Mouse (Mus musculus) embryonic facial prominence, embryonic 10.5 days (tissue): ENCODE data around the gene Pofut1. TPM values are rescaled to one million over a fixed set of nuclear protein-coding genes. Genes with fewer than 3 reads are reported as not detected.
A peak's percentile ranks its signal among the peaks of the same experiment; 100 is the strongest.

Experiments
- DNase-seq: peaks from one replicate; pipeline ENCODE4 v3.0.0-alpha.2; 2017; ENCODE audit warnings: low spot score
- H3K27ac ChIP-seq: fragments of 300-500 bp; sonication (generic); replicated peaks from 2 replicates; pipeline ENCODE4 v1.5.1; 2016; ENCODE audit warnings: mild to moderate bottlenecking
- H3K27me3 ChIP-seq: fragments of 300-500 bp; sonication (generic); replicated peaks from 2 replicates; pipeline ENCODE4 v1.6.1; 2016; ENCODE audit warnings: low read depth, mild to moderate bottlenecking; ENCODE audit not compliant: poor library complexity, severe bottlenecking
- H3K36me3 ChIP-seq: fragments of 300-500 bp; sonication (generic); replicated peaks from 2 replicates; pipeline ENCODE4 v1.6.1; 2016; ENCODE audit warnings: mild to moderate bottlenecking, moderate library complexity
- H3K4me1 ChIP-seq: fragments of 300-500 bp; sonication (generic); 2 replicates; pipeline ENCODE4 v1.6.1; 2016
- H3K4me3 ChIP-seq: fragments of 300-500 bp; sonication (generic); 2 replicates; pipeline ENCODE4 v1.5.1; 2016; ENCODE audit warnings: mild to moderate bottlenecking, moderate library complexity
- H3K9me3 ChIP-seq: fragments of 300-500 bp; sonication (generic); 2 replicates; pipeline ENCODE4 v1.6.1; 2016; ENCODE audit warnings: mild to moderate bottlenecking
- WGBS: fragments of 180-500 bp; shearing (Covaris S2); methylation state at CpG from one replicate; pipeline ENCODE4 v1.1.7; 2016; 5-methylcytosine and 5-hydroxymethylcytosine counted together
- polyA plus RNA-seq: library from polyadenylated mRNA; unstranded; fragments of >200 nt; fragmentation: Nextera tagmentation; extraction: Ambion mirVana; gene quantifications from 2 replicates; pipeline ENCODE4 v1.2.1, GENCODE M21; 2016

The Pofut1 gene
- polyA plus RNA-seq, 1 experiment from 2014 or later, result 5.6 TPM

- WGBS, result 88% methylated on average over 4 of the region's 4 CpGs
- no peaks in the 10 kb centered on the region for H3K9me3 ChIP-seq
- DNase-seq, result no peak
- H3K4me1 ChIP-seq, result peaks cover 15% of the 10 kb centered on the region
- H3K4me3 ChIP-seq, result no peak overlapping the region
- H3K27me3 ChIP-seq, result no peaks in the 10 kb centered on the region
- no peak overlapping the region for H3K27ac ChIP-seq
- H3K36me3 ChIP-seq, result peaks cover under 1% of the 10 kb centered on the region
Observed at GRCm38 (mm10) chr2:153221620-153222019, 19.7 kb upstream of the Pofut1 start.

- Histone ChIP-seq H3K27ac (no peak overlapping the region), H3K27me3 (no peaks in the 10 kb centered on the region), H3K9me3 (no peaks in the 10 kb centered on the region), H3K36me3 (peaks cover 5% of the 10 kb centered on the region), H3K4me3 (no peak overlapping the region), H3K4me1 (peaks cover 15% of the 10 kb centered on the region)
- no peak for DNase-seq
Observed at GRCm38 (mm10) chr2:153222130-153222529, 19.2 kb upstream of the Pofut1 start.

GRCm38 (mm10) chr2:153222566-153222965 lies 18.8 kb upstream of the Pofut1 start:
- DNase-seq, result no peak
- Histone ChIP-seq H3K4me1 (peaks cover 15% of the 10 kb centered on the region), H3K4me3 (no peak overlapping the region), H3K9me3 (no peaks in the 10 kb centered on the region), H3K27ac (no peak overlapping the region), H3K27me3 (no peaks in the 10 kb centered on the region), H3K36me3 (peaks cover 8% of the 10 kb centered on the region)
- 95% methylated on average over 2 of the region's 2 CpGs for WGBS

GRCm38 (mm10) chr2:153224946-153225594 lies 16.3 kb upstream of the Pofut1 start, which contains the start of gene Tspyl3:
Gene Tspyl3 (minus strand): TSS chr2:153225441.
- WGBS, result 2% methylated on average over 31 of the region's 31 CpGs
- peak; percentile 71 for DNase-seq
- Histone ChIP-seq H3K4me1 (peaks cover 15% of the 10 kb centered on the region), H3K36me3 (peaks cover 32% of the 10 kb centered on the region), H3K27me3 (no peaks in the 10 kb centered on the region), H3K4me3 (peak within 1 kb of the TSS; percentile 74), H3K9me3 (no peaks in the 10 kb centered on the region), H3K27ac (peak within 1 kb of the TSS; percentile 86)

DNA sequence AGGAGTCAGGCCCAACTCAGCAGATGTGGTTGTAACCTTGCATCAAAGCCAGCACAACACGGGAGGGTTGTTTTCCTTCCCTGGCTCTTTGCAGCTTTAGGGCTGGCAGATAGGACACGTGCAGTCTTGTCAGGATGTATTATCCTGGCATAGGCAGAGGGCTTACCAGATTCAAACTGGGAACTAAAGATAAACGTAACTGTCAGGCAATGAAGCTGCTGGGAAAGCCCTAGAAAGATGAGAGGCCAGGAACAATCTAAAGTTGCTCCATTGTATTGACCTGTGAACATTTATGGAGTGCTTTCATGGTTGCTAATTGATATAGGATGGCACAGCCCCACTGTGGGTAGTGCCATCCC lies 15.8 kb upstream of the Pofut1 start:
- H3K4me1 ChIP-seq, result peaks cover 15% of the 10 kb centered on the region
- no peak for DNase-seq
- peaks cover 37% of the 10 kb centered on the region for H3K36me3 ChIP-seq
- no peaks in the 10 kb centered on the region for H3K27me3 ChIP-seq
- H3K4me3 ChIP-seq, result peak overlapping the region; percentile 74
- peak overlapping the region; percentile 86 for H3K27ac ChIP-seq
- 6% methylated on average over 3 of the region's 3 CpGs for WGBS
- no peaks in the 10 kb centered on the region for H3K9me3 ChIP-seq

DNA sequence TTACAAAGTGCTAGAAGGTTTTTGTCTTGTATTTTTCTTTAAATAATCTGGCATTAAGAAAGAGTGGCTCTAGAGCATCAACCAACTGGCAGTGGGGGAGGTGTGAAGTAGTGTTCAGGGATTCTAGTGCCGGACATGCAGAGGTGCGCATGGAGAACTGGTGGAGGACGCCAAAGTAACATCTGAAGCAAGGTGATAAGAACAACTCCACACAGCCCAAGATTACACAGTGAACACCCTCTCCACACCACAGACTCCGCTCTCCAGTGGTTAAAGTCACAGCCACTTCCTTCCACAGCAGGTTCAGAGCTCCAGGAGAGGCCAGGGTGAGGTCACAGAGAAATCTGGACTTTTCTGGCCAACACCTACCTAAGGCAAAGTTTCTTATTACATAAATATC lies 13.4 kb upstream of the Pofut1 start:
- H3K27me3 ChIP-seq, result no peaks in the 10 kb centered on the region
- WGBS, result 91% methylated on average over 4 of the region's 4 CpGs
- no peak for DNase-seq
- H3K27ac ChIP-seq, result no peak overlapping the region
- H3K4me1 ChIP-seq, result peaks cover 15% of the 10 kb centered on the region
- no peaks in the 10 kb centered on the region for H3K9me3 ChIP-seq
- no peak overlapping the region for H3K4me3 ChIP-seq
- H3K36me3 ChIP-seq, result peaks cover 60% of the 10 kb centered on the region

- 85% methylated on average over 5 of the region's 5 CpGs for WGBS
- H3K4me3 ChIP-seq, result no peak overlapping the region
- peaks cover 66% of the 10 kb centered on the region for H3K36me3 ChIP-seq
- no peak for DNase-seq
- no peaks in the 10 kb centered on the region for H3K27me3 ChIP-seq
- peaks cover 15% of the 10 kb centered on the region for H3K4me1 ChIP-seq
- H3K9me3 ChIP-seq, result no peaks in the 10 kb centered on the region
- no peak overlapping the region for H3K27ac ChIP-seq
Observed at GRCm38 (mm10) chr2:153228523-153228922, 12.8 kb upstream of the Pofut1 start.

DNA sequence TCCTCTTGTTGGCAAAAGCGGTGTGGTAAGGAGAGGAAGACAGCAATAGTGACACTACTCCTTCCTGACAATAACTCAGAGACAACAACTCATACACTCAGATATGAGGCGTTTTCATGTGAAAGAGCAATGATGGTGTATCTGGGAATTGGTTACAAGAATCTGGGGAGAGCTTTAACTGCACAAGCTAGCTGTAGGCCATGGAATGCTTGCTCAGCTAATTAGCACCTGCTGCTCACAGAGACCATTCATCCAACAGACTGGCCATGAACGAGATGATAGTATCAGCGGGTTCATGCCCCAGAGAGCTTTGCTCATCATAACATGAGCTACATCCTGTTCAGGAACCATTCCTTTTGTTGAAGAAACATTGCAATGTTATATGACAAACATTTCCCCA lies 4.1 kb upstream of the Pofut1 start:
- no peaks in the 10 kb centered on the region for H3K9me3 ChIP-seq
- WGBS, result 78% methylated on average over 4 of the region's 4 CpGs
- no peak for DNase-seq
- peaks cover 38% of the 10 kb centered on the region for H3K4me1 ChIP-seq
- H3K27me3 ChIP-seq, result no peaks in the 10 kb centered on the region
- no peak overlapping the region for H3K4me3 ChIP-seq
- H3K27ac ChIP-seq, result no peak overlapping the region
- peaks cover 66% of the 10 kb centered on the region for H3K36me3 ChIP-seq

DNA sequence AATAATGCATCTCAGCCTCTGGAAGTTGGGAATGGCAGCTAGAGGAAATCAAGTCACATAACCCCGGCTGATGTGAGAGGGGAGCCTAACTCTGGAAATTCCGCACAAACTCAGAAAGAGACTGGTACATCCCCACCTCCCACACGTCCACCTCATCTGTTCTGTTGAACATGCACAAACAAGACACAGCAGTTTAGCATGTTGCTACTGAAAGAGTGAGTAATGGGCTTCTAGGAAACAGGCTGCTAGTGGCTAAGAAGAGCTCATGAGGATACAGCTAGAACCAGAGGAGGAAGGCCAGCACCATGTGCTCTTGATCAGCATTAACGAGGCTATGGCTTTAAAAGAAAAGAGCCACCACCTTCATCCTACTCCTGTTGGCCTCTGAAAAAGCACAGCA lies 3.4 kb upstream of the Pofut1 start:
- Histone ChIP-seq H3K36me3 (peaks cover 59% of the 10 kb centered on the region), H3K27me3 (no peaks in the 10 kb centered on the region), H3K27ac (no peak overlapping the region), H3K9me3 (no peaks in the 10 kb centered on the region), H3K4me3 (no peak overlapping the region), H3K4me1 (peaks cover 43% of the 10 kb centered on the region)
- 78% methylated on average over 4 of the region's 4 CpGs for WGBS
- no peak for DNase-seq

- no peak overlapping the region for H3K27ac ChIP-seq
- peak overlapping the region; percentile 93; the same call in 1 of the 2 replicates for H3K4me3 ChIP-seq
- peaks cover 43% of the 10 kb centered on the region for H3K4me1 ChIP-seq
- H3K27me3 ChIP-seq, result no peaks in the 10 kb centered on the region
- 77% methylated on average over 2 of the region's 2 CpGs for whole genome bisulfite sequencing
- H3K36me3 ChIP-seq, result peaks cover 54% of the 10 kb centered on the region
- H3K9me3 ChIP-seq, result no peaks in the 10 kb centered on the region
- DNase-seq, result no peak
Observed at GRCm38 (mm10) chr2:153238406-153238805, 2.9 kb upstream of the Pofut1 start.

DNA sequence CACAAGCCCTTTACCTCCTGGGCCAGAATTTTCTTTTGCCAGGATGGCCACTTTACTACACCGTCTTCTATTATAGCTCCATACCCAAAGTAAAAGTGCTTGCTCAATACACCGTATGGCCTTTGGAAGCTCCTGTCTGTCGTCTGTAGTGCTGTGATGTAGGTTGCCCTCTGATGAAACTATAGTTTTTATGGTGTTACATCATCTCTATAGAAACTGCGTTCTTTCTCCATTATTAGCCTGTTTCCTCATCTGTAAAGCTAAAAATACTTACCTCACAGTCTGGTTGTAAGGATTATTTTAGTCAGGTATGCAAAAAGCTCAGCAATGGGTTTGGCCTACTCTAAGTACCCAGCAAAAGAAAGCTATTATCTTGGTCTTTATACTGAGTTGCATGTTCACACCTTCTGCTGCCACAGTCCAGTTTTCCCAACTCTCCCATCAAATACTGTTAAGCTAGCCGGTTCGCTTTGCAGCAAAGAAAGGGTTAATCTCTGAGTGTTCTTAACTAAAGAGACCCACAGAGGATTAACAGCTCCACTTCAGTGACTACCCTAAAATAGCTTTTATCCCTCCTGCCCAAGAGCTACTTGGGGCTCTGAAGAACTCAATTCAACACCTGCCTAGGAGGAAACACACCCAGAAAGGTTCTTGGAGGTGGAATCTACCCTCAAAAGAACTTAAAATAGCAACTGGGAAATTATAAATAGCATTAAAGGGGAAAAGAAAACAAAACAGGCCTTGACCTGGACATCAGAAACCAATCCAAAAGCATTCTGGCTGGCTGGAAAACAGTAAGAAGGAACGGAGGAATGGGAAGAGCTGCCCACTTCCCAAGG lies 2.1 kb upstream of the Pofut1 start:
- H3K27ac ChIP-seq, result peak overlapping the region; percentile 98
- peak overlapping the region; percentile 93 for H3K4me3 ChIP-seq
- H3K27me3 ChIP-seq, result no peaks in the 10 kb centered on the region
- WGBS, result 63% methylated on average over 7 of the region's 7 CpGs
- DNase-seq, result no peak
- H3K36me3 ChIP-seq, result peaks cover 50% of the 10 kb centered on the region
- no peaks in the 10 kb centered on the region for H3K9me3 ChIP-seq
- H3K4me1 ChIP-seq, result peaks cover 43% of the 10 kb centered on the region

- H3K9me3 ChIP-seq, result no peaks in the 10 kb centered on the region
- H3K36me3 ChIP-seq, result peaks cover 50% of the 10 kb centered on the region
- H3K4me3 ChIP-seq, result peak overlapping the region; percentile 93
Observed at GRCm38 (mm10) chr2:153239860-153240480, 1.4 kb upstream of the Pofut1 start.

More at GRCm38 (mm10) chr2:153239860-153240480, 1.4 kb upstream of the Pofut1 start:
- peak overlapping the region; percentile 98 for H3K27ac ChIP-seq
- H3K4me1 ChIP-seq, result peaks cover 43% of the 10 kb centered on the region
- no peaks in the 10 kb centered on the region for H3K27me3 ChIP-seq
- peak; percentile 49 for DNase-seq
- WGBS, result 5% methylated on average over 22 of the region's 22 CpGs
